8 mouse cellular contexts compared by ENCODE assay signal in the genomic region with DNA sequence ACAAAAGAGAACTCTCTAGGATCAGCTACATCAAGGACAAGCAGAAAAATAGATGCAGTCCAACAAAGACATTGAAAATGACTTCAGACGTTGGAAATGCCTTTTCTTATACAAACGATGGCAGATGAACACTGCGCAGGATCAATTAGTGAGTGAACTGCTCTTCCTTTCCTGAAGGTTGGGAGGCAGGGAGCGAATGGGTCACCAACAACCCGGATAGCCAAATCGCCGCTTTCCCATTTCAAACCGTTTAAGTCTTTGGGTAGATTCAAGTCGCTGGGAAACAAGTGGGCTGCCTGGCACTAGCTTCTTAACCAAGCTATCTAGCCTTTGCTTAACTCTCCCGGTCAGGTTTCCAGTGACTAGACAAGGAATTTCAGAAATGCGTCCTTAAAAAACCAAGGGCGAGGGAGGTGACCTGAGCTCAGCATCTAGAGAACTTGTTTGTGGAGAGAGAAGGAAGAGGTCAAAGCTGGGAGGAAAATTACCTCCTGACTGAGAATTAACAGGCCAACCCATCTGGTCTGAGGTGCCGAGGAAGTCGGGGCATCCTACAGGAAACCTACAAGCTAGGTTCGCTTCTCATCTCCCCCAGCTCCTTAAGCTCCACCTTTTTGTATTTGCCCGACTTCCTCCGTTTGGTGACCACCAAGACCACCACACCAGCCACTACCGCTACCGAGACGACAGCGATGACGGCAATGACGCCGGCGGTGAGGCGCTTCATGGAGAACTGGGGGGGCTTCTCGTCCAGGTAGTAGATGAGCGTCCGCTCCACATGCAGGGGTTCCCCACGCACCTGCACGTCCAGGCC. TPM values are rescaled to one million over a fixed set of nuclear protein-coding genes. Genes with fewer than 3 reads are reported as not detected.
DNase-seq lines count a peak whose midpoint lies in the region; ATAC-seq and TF ChIP-seq lines count a peak whose summit lies in the region.

No protein-coding gene starts in this region.

- no peaks in the 10 kb centered on the region for H3K36me3 ChIP-seq in embryonic facial prominence, embryonic 15.5 days
- H3K36me3 ChIP-seq in limb, embryonic 10.5 days = no peaks in the 10 kb centered on the region
- H3K36me3 ChIP-seq in neural tube, embryonic 11.5 days (ENCODE audit: control insufficient read depth, insufficient read depth, low read length) = no peaks in the 10 kb centered on the region

- 6% methylated on average over 31 of the region's 31 CpGs for WGBS in embryonic facial prominence, embryonic 15.5 days
- WGBS in limb, embryonic 10.5 days = 8% methylated on average over 31 of the region's 31 CpGs
- 8% methylated on average over 31 of the region's 31 CpGs for WGBS in neural tube, embryonic 11.5 days

- peaks cover 61% of the 10 kb centered on the region for H3K27me3 ChIP-seq in embryonic facial prominence, embryonic 15.5 days
- H3K27me3 ChIP-seq in limb, embryonic 10.5 days (ENCODE audit: low read depth, poor library complexity, severe bottlenecking) = peaks cover 79% of the 10 kb centered on the region
- peaks cover 47% of the 10 kb centered on the region for H3K27me3 ChIP-seq in neural tube, embryonic 11.5 days (ENCODE audit: control insufficient read depth, insufficient read depth, low read length)

- no peak for DNase-seq in layer of hippocampus, adult 2 months (ENCODE audit: low spot score in 2 of 2)
- no peak for DNase-seq in layer of hippocampus, adult 8-10 months (ENCODE audit: low spot score in 2 of 2)
- peak; percentile 35 for DNase-seq in limb, embryonic 10.5 days (ENCODE audit: low spot score)
- DNase-seq in neural tube, embryonic 11.5 days (ENCODE audit: low spot score) = peak; percentile 19
- no peak for DNase-seq in urinary bladder, postnatal 4 days (ENCODE audit: low spot score in 2 of 2)
- no peak for DNase-seq in thymus, adult 18-20 months
- no peak for DNase-seq in layer of hippocampus, postnatal 10 days (ENCODE audit: low spot score in 2 of 2)

- TF ChIP-seq CTCF in layer of hippocampus, adult 2 months (conservative IDR thresholded peaks at IDR 0.05) = no peak

- no peak overlapping the region for H3K9ac ChIP-seq in embryonic facial prominence, embryonic 15.5 days
- no peak overlapping the region; the same call in 1 of the 2 replicates for H3K9ac ChIP-seq in neural tube, embryonic 11.5 days (ENCODE audit: low read length)

- no peak for ATAC-seq in embryonic facial prominence, embryonic 15.5 days (ENCODE audit: insufficient number of reproducible peaks, low FRiP score, low TSS enrichment, low read depth)
- ATAC-seq in neural tube, embryonic 11.5 days (ENCODE audit: insufficient read depth, low FRiP score, low TSS enrichment) = 0 out of 2 replicates have a peak, but pooled peaks have one; percentile 5

- peak overlapping the region; percentile 63 for H3K4me2 ChIP-seq in embryonic facial prominence, embryonic 15.5 days (replicated peaks)
- peak overlapping the region; percentile 66 for H3K4me2 ChIP-seq in neural tube, embryonic 11.5 days (ENCODE audit: low read depth)

- no peak overlapping the region for H3K27ac ChIP-seq in layer of hippocampus, adult 2 months
- peak overlapping the region; percentile 69; the same call in 1 of the 2 replicates for H3K27ac ChIP-seq in embryonic facial prominence, embryonic 15.5 days (replicated peaks)
- no peak overlapping the region for H3K27ac ChIP-seq in limb, embryonic 10.5 days
- no peak overlapping the region for H3K27ac ChIP-seq in neural tube, embryonic 11.5 days (ENCODE audit: low read depth, low read length)

- H3K4me1 ChIP-seq in embryonic facial prominence, embryonic 15.5 days = peaks cover 15% of the 10 kb centered on the region
- H3K4me1 ChIP-seq in limb, embryonic 10.5 days = peaks cover 22% of the 10 kb centered on the region
- peaks cover 4% of the 10 kb centered on the region; the same call in 1 of the 2 replicates for H3K4me1 ChIP-seq in neural tube, embryonic 11.5 days (ENCODE audit: control insufficient read depth, insufficient read depth, low read length)

- H3K4me3 ChIP-seq in layer of hippocampus, adult 2 months = peak overlapping the region; percentile 36; the same call in 1 of the 2 replicates
- peak overlapping the region; percentile 47 for H3K4me3 ChIP-seq in embryonic facial prominence, embryonic 15.5 days (replicated peaks)
- H3K4me3 ChIP-seq in limb, embryonic 10.5 days = peak overlapping the region; percentile 51
- peak overlapping the region; percentile 40 for H3K4me3 ChIP-seq in neural tube, embryonic 11.5 days (ENCODE audit: low read depth, low read length)

- no peaks in the 10 kb centered on the region for H3K9me3 ChIP-seq in embryonic facial prominence, embryonic 15.5 days (replicated peaks)
- H3K9me3 ChIP-seq in limb, embryonic 10.5 days (replicated peaks) = no peaks in the 10 kb centered on the region
- no peaks in the 10 kb centered on the region for H3K9me3 ChIP-seq in neural tube, embryonic 11.5 days (ENCODE audit: control insufficient read depth, low read length)

RNA-seq across cellular contexts. Expression of a gene that starts 1.2 kb away (rescaled TPM):
- total RNA-seq in layer of hippocampus, adult 2 months (2021) = 1 to 10 TPM; 1.5 to 1.6 TPM
- total RNA-seq in layer of hippocampus, adult 8-10 months (2022) = 1 to 10 TPM; 1.3 to 1.6 (median 1.4) TPM
- polyA plus RNA-seq in embryonic facial prominence, embryonic 15.5 days (2015; fragmentation: Nextera tagmentation; extraction: Ambion mirVana) = 154 and 198 TPM in 2 replicates
- 7.2 and 13.2 TPM in 2 replicates for polyA plus RNA-seq in limb, embryonic 10.5 days (2016; fragmentation: Nextera tagmentation; extraction: Ambion mirVana)
- 5.3 and 6.1 TPM in 2 replicates for polyA plus RNA-seq in neural tube, embryonic 11.5 days (2014; fragmentation: Nextera tagmentation; extraction: Ambion mirVana)
- 1 to 10 TPM; 2.0 to 2.7 TPM for total RNA-seq in layer of hippocampus, postnatal 10 days (2021)

RNA-seq across cellular contexts. Expression of a gene that starts 42.7 kb away (rescaled TPM):
- total RNA-seq in layer of hippocampus, adult 2 months (2021) = not detected
- not detected for total RNA-seq in layer of hippocampus, adult 8-10 months (2022)
- 0.11 TPM in 1 of 2 replicates, not detected in the other for polyA plus RNA-seq in embryonic facial prominence, embryonic 15.5 days (2015; fragmentation: Nextera tagmentation; extraction: Ambion mirVana)
- polyA plus RNA-seq in limb, embryonic 10.5 days (2016; fragmentation: Nextera tagmentation; extraction: Ambion mirVana) = not detected in 2 replicates
- polyA plus RNA-seq in neural tube, embryonic 11.5 days (2014; fragmentation: Nextera tagmentation; extraction: Ambion mirVana) = not detected in 2 replicates
- total RNA-seq in layer of hippocampus, postnatal 10 days (2021) = under 1 TPM in 1 of 2 experiments, not detected in 1; 0.14 TPM

Comparison
In these comparisons a context has a peak if more than half of its experiments do, and no peak if none do; other contexts are left out.
1. DNase-seq: peak in limb, embryonic 10.5 days (single experiment) and neural tube, embryonic 11.5 days (single experiment); none in layer of hippocampus, adult 2 months (0 of 2), layer of hippocampus, adult 8-10 months (0 of 2), urinary bladder, postnatal 4 days (0 of 2), thymus, adult 18-20 months (0 of 2) and layer of hippocampus, postnatal 10 days (0 of 2).
2. Peak in every context shown above with its lines, with median percentiles within 50 percentile points of each other: H3K4me3 ChIP-seq.